ENCODE assay signal across 9 mouse cellular contexts in the genomic region with DNA sequence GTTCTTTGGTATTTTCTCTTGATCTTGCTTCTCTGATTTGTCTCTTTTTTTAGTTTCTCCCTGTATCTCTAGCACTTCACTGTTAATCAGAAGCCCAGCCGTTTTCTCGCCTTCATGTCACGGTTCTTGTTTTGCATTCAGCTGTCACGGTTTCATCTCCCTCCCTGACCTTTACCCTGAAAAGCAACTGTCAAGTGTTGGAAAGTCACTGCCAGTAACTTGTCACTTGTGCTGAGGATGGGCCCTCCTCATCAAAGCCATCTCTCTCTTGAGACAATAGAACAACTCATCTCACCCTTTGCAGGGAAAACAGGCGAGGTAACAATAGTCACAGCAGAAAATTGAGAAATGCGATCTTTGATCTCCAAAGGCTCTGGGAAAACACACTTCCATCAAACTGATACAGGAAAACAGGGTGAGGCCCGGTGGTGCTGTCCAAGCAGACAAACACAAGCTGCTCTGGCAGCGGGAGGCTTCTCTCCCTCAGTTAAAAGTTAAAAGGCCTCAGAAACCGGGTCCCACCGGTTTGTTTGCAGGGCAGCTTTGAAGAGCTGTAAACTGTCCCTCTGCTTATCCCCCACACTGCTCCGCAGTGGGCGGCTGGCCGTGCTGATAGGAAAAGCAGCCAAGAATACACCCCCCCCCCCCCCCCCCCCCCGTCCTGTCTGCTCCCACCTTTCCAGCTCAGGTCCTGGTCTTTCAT.
DNase-seq lines count a peak whose midpoint lies in the region; ATAC-seq lines count a peak whose summit lies in the region.
"Had no signal": no experiment of that assay in that cellular context is flagged by ENCODE, and none has a peak within 500 bp of the region (broad histone marks: within the 10 kb centered on the region; RNA-seq: fewer than 3 reads in every experiment).

No protein-coding gene starts in this region.

- no peaks in the 10 kb centered on the region for H3K27me3 ChIP-seq in heart, embryonic 15.5 days
- H3K27me3 ChIP-seq in hindbrain, embryonic 12.5 days, result no peaks in the 10 kb centered on the region
- H3K27me3 ChIP-seq in midbrain, embryonic 10.5 days (ENCODE audit: low read depth, poor library complexity, severe bottlenecking), result 0 out of 2 replicates have a peak, but pooled peaks cover 5% of the 10 kb centered on the region

- WGBS in heart, embryonic 15.5 days, result 18% methylated on average over 14 of the region's 14 CpGs
- 5% methylated on average over 14 of the region's 14 CpGs for WGBS in hindbrain, embryonic 12.5 days
- WGBS in midbrain, embryonic 10.5 days, result 3% methylated on average over 13 of the region's 14 CpGs

- intact Hi-C loops in gastrocnemius, postnatal 36 days (cut with DNase I), result no loop called here

- H3K4me3 ChIP-seq in heart, embryonic 15.5 days, result no peak overlapping the region
- H3K4me3 ChIP-seq in hindbrain, embryonic 12.5 days, result no peak overlapping the region
- peak overlapping the region; percentile 36 for H3K4me3 ChIP-seq in midbrain, embryonic 10.5 days

- no peak overlapping the region for H3K9ac ChIP-seq in heart, embryonic 15.5 days
- no peak overlapping the region for H3K9ac ChIP-seq in hindbrain, embryonic 12.5 days

- no peak for DNase-seq in heart, adult 9 months (ENCODE audit: low spot score in 2 of 2)
- peak; percentile 60 for DNase-seq in embryo, embryonic 10 days (ENCODE audit: low spot score)
- DNase-seq in midbrain, embryonic 10.5 days (ENCODE audit: low spot score), result peak; percentile 45
- no peak for DNase-seq in adrenal gland, postnatal 14 days
- no peak for DNase-seq in gastrocnemius, postnatal 36 days
- DNase-seq in cerebellum, postnatal 25 days, result no peak

- H3K4me1 ChIP-seq in heart, embryonic 15.5 days (replicated peaks), result peaks cover 4% of the 10 kb centered on the region
- peaks cover 26% of the 10 kb centered on the region for H3K4me1 ChIP-seq in hindbrain, embryonic 12.5 days
- H3K4me1 ChIP-seq in midbrain, embryonic 10.5 days, result peaks cover 69% of the 10 kb centered on the region

- no peak for ATAC-seq in heart, embryonic 15.5 days (replicated peaks; ENCODE audit: insufficient number of reproducible peaks, insufficient read depth, low FRiP score, low read depth)
- ATAC-seq in hindbrain, embryonic 12.5 days (ENCODE audit: low FRiP score), result peak; percentile 53
- ATAC-seq: activated CD4-positive, CD25-positive, alpha-beta regulatory T cell, adult 4 months had no signal

- no peaks in the 10 kb centered on the region for H3K9me3 ChIP-seq in heart, embryonic 15.5 days (replicated peaks)
- H3K9me3 ChIP-seq in hindbrain, embryonic 12.5 days (replicated peaks), result no peaks in the 10 kb centered on the region
- H3K9me3 ChIP-seq in midbrain, embryonic 10.5 days (replicated peaks), result no peaks in the 10 kb centered on the region

- no peaks in the 10 kb centered on the region for H3K36me3 ChIP-seq in heart, embryonic 15.5 days
- H3K36me3 ChIP-seq in hindbrain, embryonic 12.5 days, result no peaks in the 10 kb centered on the region
- no peaks in the 10 kb centered on the region for H3K36me3 ChIP-seq in midbrain, embryonic 10.5 days

- H3K4me2 ChIP-seq in heart, embryonic 15.5 days, result 0 out of 2 replicates have a peak overlapping the region, but pooled peaks have one; percentile 18
- H3K4me2 ChIP-seq in hindbrain, embryonic 12.5 days (replicated peaks), result peak overlapping the region; percentile 15; the same call in 1 of the 2 replicates

- no peak overlapping the region for H3K27ac ChIP-seq in heart, embryonic 15.5 days
- peak overlapping the region; percentile 37 for H3K27ac ChIP-seq in hindbrain, embryonic 12.5 days
- peak overlapping the region; percentile 76 for H3K27ac ChIP-seq in midbrain, embryonic 10.5 days (replicated peaks)

Comparison
In these comparisons a context has a peak if more than half of its experiments do, and no peak if none do; other contexts are left out.
1. DNase-seq: peak in embryo, embryonic 10 days (single experiment) and midbrain, embryonic 10.5 days (single experiment); none in heart, adult 9 months (0 of 2), adrenal gland, postnatal 14 days (single experiment), gastrocnemius, postnatal 36 days (0 of 2) and cerebellum, postnatal 25 days (0 of 2).